Mouse (Mus musculus) embryonic fibroblast, embryonic 13.5 days (primary cell): ENCODE data around the gene Slc10a3. TPM values are rescaled to one million over a fixed set of nuclear protein-coding genes. Genes with fewer than 3 reads are reported as not detected.
"Not testable (repeated sequence)": the region's sequence is repeated elsewhere in the genome, so short reads cannot be mapped to it uniquely, and the experiment has no call there.

Source experiments
- H3K27ac ChIP-seq: 2 replicates; pipeline ENCODE4 v1.5.1; 2012; ENCODE audit warnings: low read length, control low read depth, inconsistent platforms; ENCODE audit not compliant: insufficient read depth
- H3K4me1 ChIP-seq: 2 replicates; pipeline ENCODE4 v1.6.1; 2011; ENCODE audit warnings: low read length; ENCODE audit not compliant: control insufficient read depth, insufficient read depth
- H3K4me3 ChIP-seq: 2 replicates; pipeline ENCODE4 v1.5.1; 2011; ENCODE audit warnings: mild to moderate bottlenecking, control low read depth, low read length; ENCODE audit not compliant: insufficient read depth
- CTCF ChIP-seq: IDR thresholded peaks from 2 replicates; pipeline ENCODE4 v1.5.1; 2011; ENCODE audit warnings: mild to moderate bottlenecking, control low read depth, low read length, moderate library complexity, borderline replicate concordance; ENCODE audit not compliant: insufficient read depth
- POLR2A ChIP-seq: IDR thresholded peaks from 2 replicates; pipeline ENCODE4 v1.6.1; 2011; ENCODE audit warnings: low read depth, mild to moderate bottlenecking, control low read depth, low read length, moderate library complexity
- polyA plus RNA-seq: library from polyadenylated mRNA; stranded (reverse); fragments of >200 nt; gene quantifications from 2 replicates; pipeline ENCODE4 v1.2.4, GENCODE M21; 2011; ENCODE audit warnings: low read depth; ENCODE audit not compliant: missing spikeins, insufficient read length

The Slc10a3 gene
- polyA plus RNA-seq, 1 experiment, result 20.6 TPM

DNA sequence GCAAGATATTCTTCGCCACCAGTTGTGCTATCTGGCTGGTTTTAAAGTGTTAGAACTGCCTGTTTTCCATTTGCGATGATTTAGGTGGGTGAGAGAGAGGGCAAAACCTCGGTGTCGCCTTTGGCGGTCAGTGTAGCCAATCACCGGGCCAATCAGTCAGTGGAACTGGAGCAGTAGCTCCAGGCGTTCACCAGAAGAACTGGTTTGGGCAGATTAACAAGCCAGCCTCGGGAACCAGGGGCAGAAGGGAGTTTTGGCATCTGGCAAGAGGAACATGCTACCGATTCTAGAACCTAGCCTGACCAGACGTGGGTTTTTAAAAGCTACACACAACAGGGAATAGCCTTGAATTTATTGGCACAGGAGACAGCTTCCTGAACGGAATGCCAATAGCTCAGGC, 14.0 kb downstream of the Slc10a3 start:
- no peaks in the 10 kb centered on the region for H3K4me1 ChIP-seq
- H3K27ac ChIP-seq, result no peak overlapping the region
- H3K4me3 ChIP-seq, result no peak overlapping the region
- no peak for TF ChIP-seq POLR2A

DNA sequence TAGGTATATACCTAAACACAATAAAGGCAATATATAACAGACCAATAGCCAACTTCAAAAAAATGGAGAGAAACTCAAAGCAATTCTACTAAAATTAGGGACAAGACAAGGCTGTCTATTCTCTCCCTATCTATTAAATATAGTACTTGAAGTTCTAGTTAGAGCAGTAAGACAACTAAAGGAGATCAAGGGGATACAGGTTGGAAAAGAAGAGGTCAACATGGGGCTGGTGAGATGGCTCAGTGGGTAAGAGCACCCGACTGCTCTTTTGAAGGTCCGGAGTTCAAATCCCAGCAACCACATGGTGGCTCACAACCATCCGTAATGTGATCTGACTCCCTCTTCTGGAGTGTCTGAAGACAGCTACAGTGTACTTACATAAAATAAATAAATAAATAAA, 16.1 kb downstream of the Slc10a3 start:
- H3K4me1 ChIP-seq, H3K27ac ChIP-seq, H3K4me3 ChIP-seq: not testable (repeated sequence)

DNA sequence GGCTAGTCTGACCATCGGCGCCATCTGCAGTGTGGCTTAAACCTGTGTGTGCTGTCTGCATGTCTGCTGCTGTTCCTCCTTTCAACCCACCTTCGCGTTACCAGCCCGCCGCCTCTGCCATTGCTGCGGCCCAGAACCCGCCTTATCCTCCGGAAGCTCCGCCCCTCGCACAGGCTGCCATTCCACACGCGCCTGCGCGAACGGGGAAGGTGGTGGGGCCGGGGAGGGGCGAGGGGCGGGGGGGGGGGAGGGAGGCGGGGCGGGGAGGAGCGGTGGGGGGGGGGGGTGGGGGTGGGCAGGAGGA, 19.7 kb downstream of the Slc10a3 start, which contains the start of gene Lage3:
Gene Lage3, minus strand, starts transcription at position 152 of the 304 bp plus-strand sequence.
- TF ChIP-seq CTCF (no peak), POLR2A (peak; percentile 87)
- peak within 1 kb of the TSS; percentile 4; the same call in 1 of the 2 replicates for H3K27ac ChIP-seq
- no peaks in the 10 kb centered on the region for H3K4me1 ChIP-seq
- peak within 1 kb of the TSS; percentile 70 for H3K4me3 ChIP-seq

DNA sequence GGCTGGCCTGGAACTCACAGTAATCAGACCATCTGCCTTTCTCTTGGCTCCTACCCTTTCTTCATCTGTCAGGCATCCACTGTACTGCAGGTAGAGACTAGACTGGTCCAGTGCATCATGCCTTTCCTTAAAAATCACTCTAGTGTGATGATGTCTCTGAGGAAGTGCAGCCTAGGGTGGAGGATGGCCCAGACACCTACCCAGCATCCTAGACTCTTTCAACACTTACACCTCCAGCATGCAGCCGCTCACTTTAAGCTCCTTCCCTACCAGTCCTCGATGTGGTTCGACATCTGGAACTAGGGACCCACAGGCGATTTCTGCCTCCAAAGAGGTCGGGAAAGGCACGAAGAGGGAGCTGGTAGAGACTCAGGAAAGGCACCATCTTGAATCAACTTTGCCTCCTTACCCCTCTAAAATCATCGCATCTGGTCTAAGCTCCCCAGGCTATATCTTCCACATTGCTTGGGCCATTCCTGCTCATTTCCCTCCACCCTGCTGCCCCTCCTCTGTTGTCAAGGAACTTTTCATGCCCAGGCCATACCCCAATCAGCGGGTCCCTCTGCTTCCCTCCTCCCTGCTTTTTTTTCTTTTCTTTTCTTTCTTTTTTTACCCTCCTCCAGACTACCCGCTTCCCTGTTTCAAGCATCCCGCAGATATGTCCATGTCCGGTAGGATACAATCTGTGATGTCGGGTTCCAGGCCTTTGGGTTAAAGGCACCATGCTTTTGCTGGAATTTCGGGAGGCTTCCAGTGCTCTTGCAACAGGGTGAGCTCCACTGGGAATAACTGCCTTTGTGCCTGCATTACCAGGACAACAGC, 20.3 kb downstream of the Slc10a3 start:
- Histone ChIP-seq H3K27ac (peak overlapping the region; percentile 4; the same call in 1 of the 2 replicates), H3K4me3 (peak overlapping the region; percentile 70), H3K4me1 (no peaks in the 10 kb centered on the region)
- TF ChIP-seq POLR2A (peak; percentile 40; the same call in 1 of the 2 replicates), CTCF (no peak)

DNA sequence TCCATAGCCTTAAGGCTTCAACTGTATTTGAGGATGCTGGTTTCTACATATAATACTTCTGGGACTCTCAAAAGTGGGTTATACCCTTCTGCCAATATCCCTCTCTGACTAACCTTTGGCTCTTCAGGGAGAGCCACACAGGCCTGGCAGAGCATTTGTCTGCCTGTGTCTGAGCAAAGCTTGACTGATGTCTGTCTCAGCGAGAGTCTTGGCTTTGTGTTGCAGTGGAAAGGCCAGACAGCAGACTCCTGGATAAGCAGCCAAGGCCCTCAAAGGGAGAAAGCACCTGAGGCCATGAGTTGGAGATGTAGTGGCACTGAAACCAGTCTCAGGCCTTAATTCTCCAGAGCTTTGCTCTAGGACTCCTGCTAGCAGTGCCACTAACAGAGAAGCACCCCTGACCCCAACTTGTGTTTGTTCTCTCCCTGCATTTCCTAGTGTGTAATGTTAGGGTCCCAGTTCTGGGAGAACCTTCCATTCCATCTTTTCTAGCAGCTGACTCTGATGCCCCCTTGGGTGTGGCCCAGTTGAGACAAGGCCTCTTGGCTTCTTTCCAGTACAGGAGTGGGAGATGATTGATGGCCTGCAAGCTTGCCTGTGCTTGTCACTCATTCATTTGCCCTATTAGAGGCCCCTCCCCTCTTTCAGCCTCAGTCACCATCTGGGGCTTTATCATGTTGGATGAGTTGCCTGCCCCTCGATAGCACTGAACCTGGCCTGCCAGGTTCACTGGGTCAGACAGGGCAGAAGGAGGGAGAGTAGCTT, 42.8 kb downstream of the Slc10a3 start:
- Histone ChIP-seq H3K4me3 (peak overlapping the region; percentile 56), H3K4me1 (no peaks in the 10 kb centered on the region; the same call in 1 of the 2 replicates), H3K27ac (no peak overlapping the region)
- TF ChIP-seq CTCF, result no peak
- TF ChIP-seq POLR2A, result no peak

DNA sequence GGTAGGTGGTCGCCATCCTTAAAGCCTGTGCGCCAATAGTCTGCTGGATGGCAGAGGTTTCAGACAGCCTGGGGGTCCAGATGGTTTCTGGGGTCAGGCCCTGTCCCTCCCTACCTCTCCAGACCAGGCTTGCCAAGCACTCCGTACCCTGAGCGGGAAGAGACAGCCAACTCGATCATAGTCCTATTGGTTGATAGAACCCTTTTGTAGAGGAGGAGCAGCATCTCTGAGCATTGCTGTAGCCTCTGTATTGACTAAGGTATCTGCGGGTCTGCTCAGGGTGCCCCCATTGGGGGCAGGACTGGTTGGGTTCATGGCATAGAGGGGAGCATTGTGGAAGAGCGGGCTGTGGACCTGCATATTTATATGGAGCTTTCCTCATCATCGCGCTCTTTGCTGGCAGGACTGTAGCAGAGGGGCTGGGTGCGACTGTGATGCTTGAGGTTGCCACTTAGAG, 43.9 kb downstream of the Slc10a3 start:
- peak overlapping the region; percentile 56 for H3K4me3 ChIP-seq
- no peak for TF ChIP-seq POLR2A
- TF ChIP-seq CTCF, result no peak
- H3K27ac ChIP-seq, result no peak overlapping the region
- H3K4me1 ChIP-seq, result no peaks in the 10 kb centered on the region; the same call in 1 of the 2 replicates

DNA sequence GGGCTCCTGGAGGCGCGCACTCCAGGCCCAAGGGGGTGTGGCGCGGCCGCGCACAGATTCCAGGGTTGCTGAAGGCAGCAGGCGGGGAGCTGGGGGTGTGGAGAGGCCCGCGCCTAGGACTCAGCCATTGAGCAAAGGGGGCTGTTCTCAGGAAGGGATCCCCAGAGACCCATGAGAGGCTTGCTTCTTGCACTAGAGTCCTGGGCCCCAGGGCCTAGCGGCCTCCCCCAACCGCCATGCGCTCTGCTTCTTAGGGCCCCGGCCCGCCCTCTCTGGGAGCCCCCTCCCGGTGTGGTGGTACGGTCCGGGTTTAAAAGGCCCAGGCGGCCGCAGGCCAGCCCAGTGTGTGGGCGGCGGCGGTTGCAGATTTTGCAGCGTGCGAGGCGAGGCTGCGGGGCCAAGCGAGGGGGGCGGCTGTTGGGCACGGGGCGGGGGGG, 44.4 kb downstream of the Slc10a3 start, which contains the start of gene Plxna3:
Gene Plxna3, plus strand, starts transcription at position 342 of the 437 bp plus-strand sequence.
- peak within 1 kb of the TSS; percentile 63; the same call in 1 of the 2 replicates for H3K27ac ChIP-seq
- no peaks in the 10 kb centered on the region; the same call in 1 of the 2 replicates for H3K4me1 ChIP-seq
- no peak for TF ChIP-seq CTCF
- peak; percentile 52 for TF ChIP-seq POLR2A
- H3K4me3 ChIP-seq, result peak within 1 kb of the TSS; percentile 56

Other genes starting within 250 kb of the Slc10a3 start
- gene Opn1mw, start 245.9 kb downstream of the Slc10a3 start, polyA plus RNA-seq, result not detected in 2 replicates
- 19.0 and 21.0 TPM in 2 replicates for gene Mecp2, start 238.0 kb downstream of the Slc10a3 start, polyA plus RNA-seq
- gene Tex28, start 205.5 kb downstream of the Slc10a3 start, polyA plus RNA-seq, result not detected in 2 replicates
- not detected in 2 replicates for gene Tktl1, start 196.1 kb downstream of the Slc10a3 start, polyA plus RNA-seq
- gene Flna, start 123.5 kb downstream of the Slc10a3 start, polyA plus RNA-seq, result 1,955 and 2,266 TPM in 2 replicates
- gene Emd, start 118.7 kb downstream of the Slc10a3 start, polyA plus RNA-seq, result 195 and 206 TPM in 2 replicates
- gene Rpl10, start 102.5 kb downstream of the Slc10a3 start, polyA plus RNA-seq, result 311 and 352 TPM in 2 replicates
- 43.2 and 52.9 TPM in 2 replicates for gene Taz, start 91.4 kb downstream of the Slc10a3 start, polyA plus RNA-seq
- 8.0 and 12.1 TPM in 2 replicates for gene Dnase1l1, start 91.0 kb downstream of the Slc10a3 start, polyA plus RNA-seq
- 290 and 334 TPM in 2 replicates for gene Atp6ap1, start 76.3 kb downstream of the Slc10a3 start, polyA plus RNA-seq
- 184 and 194 TPM in 2 replicates for gene Gdi1, start 68.4 kb downstream of the Slc10a3 start, polyA plus RNA-seq
- gene Fam50a, start 60.3 kb downstream of the Slc10a3 start, polyA plus RNA-seq, result 53.9 and 54.0 TPM in 2 replicates
- 39.7 and 53.1 TPM in 2 replicates for gene Plxna3, start 44.3 kb downstream of the Slc10a3 start, polyA plus RNA-seq
- 56.1 and 62.9 TPM in 2 replicates for gene Lage3, start 19.7 kb downstream of the Slc10a3 start, polyA plus RNA-seq
- gene Ubl4a, start 131 bp downstream of the Slc10a3 start, polyA plus RNA-seq, result 47.0 and 62.6 TPM in 2 replicates
- 23.5 and 30.6 TPM in 2 replicates for gene Fam3a, start 19.9 kb upstream of the Slc10a3 start, polyA plus RNA-seq
- gene Ikbkg, start 19.9 kb upstream of the Slc10a3 start, polyA plus RNA-seq, result 36.8 and 57.9 TPM in 2 replicates
- 58.1 and 65.0 TPM in 2 replicates for gene G6pdx, start 55.8 kb upstream of the Slc10a3 start, polyA plus RNA-seq
- not detected in 2 replicates for gene Gm6880, start 108.0 kb upstream of the Slc10a3 start, polyA plus RNA-seq
- not detected in 2 replicates for gene Olfr1326-ps1, start 201.5 kb upstream of the Slc10a3 start, polyA plus RNA-seq
- gene Olfr1325, start 219.3 kb upstream of the Slc10a3 start, polyA plus RNA-seq, result not detected in 2 replicates